13 mouse cellular contexts compared by ENCODE assay signal in genomic region chr7:122304521-122304920, GRCm38 (mm10).
"Had no signal": no experiment of that assay in that cellular context is flagged by ENCODE, and none has a peak within 500 bp of the region (broad histone marks: within the 10 kb centered on the region; RNA-seq: fewer than 3 reads in every experiment).

No protein-coding gene starts in this region.

- DNase-seq: liver, postnatal 0 days; lung, adult 2 months; lung, postnatal 14 days; lung, postnatal 36 days; thymus, adult 18-20 months; thymus, postnatal 14 days; thymus, postnatal 36 days had no signal

- H3K4me3 ChIP-seq: lung, embryonic 15.5 days; midbrain, embryonic 13.5 days; midbrain, embryonic 15.5 days; neural tube, embryonic 12.5 days; stomach, embryonic 15.5 days had no signal

- H3K27ac ChIP-seq: lung, embryonic 15.5 days; macrophage; midbrain, embryonic 13.5 days; midbrain, embryonic 15.5 days; neural tube, embryonic 12.5 days; stomach, embryonic 15.5 days had no signal
